Mouse (Mus musculus) urinary bladder, postnatal 14 days (tissue): Measurements from ENCODE around the gene Allc.

Experiments
- DNase-seq: peaks from one replicate; pipeline ENCODE4 v3.0.0; 2021; ENCODE audit warnings: low spot score

Gene Allc

GRCm38 (mm10) chr12:28579132-28579531 is 3.2 kb downstream of the Allc start:
- DNase-seq: no peak

- no peak for DNase-seq
These were observed 4.2 kb downstream of the Allc start for GRCm38 (mm10) chr12:28578147-28578546.

GRCm38 (mm10) chr12:28575366-28576070 is 6.8 kb downstream of the Allc start:
- DNase-seq: no peak

GRCm38 (mm10) chr12:28572241-28572640 is 10.1 kb downstream of the Allc start:
- DNase-seq: no peak

- no peak for DNase-seq
These were observed 30.0 kb downstream of the Allc start, which contains the start of gene Dcdc2c for GRCm38 (mm10) chr12:28552299-28552698. Gene Dcdc2c (minus strand): TSS chr12:28552399.

- no peak for DNase-seq
These were observed 30.5 kb downstream of the Allc start for GRCm38 (mm10) chr12:28551775-28552174.

- DNase-seq: no peak
These were observed 33.4 kb downstream of the Allc start for GRCm38 (mm10) chr12:28548887-28549286.

- DNase-seq: no peak
These were observed 68.0 kb downstream of the Allc start for GRCm38 (mm10) chr12:28514264-28514775.

GRCm38 (mm10) chr12:28509699-28510280 is 72.5 kb downstream of the Allc start:
- no peak for DNase-seq
